Mouse (Mus musculus) heart, embryonic 14.5 days (tissue): ENCODE measurements around the gene Mcm10. TPM values are rescaled to one million over a fixed set of nuclear protein-coding genes. Genes with fewer than 3 reads are reported as not detected.

Experiments used
- ATAC-seq: fragments of 200-750 bp; cut with Nextera tagmentation; 2 replicates; pipeline ENCODE4 v1.8.0; 2017; ENCODE audit warnings: low read depth, moderate TSS enrichment; ENCODE audit not compliant: insufficient number of reproducible peaks, insufficient read depth, low FRiP score
- H3K27ac ChIP-seq, 2 experiments: fragments of 200-500 bp in 1 of 2; fragments of 300-500 bp in 1 of 2; sonication (generic) in 1 of 2; replicated peaks in 1 of 2; 2 replicates each; pipeline ENCODE4 v1.5.1; 2012 to 2014; ENCODE audit warnings: low read depth in 2 of 2, low read length in 2 of 2, control low read depth in 1 of 2, mild to moderate bottlenecking in 1 of 2, mixed read lengths in 1 of 2; ENCODE audit not compliant: control insufficient read depth in 1 of 2, insufficient read depth in 1 of 2
- H3K27me3 ChIP-seq: fragments of 300-500 bp; sonication (generic); 2 replicates; pipeline ENCODE4 v1.6.1; 2014; ENCODE audit warnings: mild to moderate bottlenecking, low read length, control low read depth; ENCODE audit not compliant: control insufficient read depth, insufficient read depth
- H3K36me3 ChIP-seq: fragments of 300-500 bp; sonication (generic); 2 replicates; pipeline ENCODE4 v1.6.1; 2014; ENCODE audit warnings: mild to moderate bottlenecking, control low read depth, low read length, mixed read lengths; ENCODE audit not compliant: control insufficient read depth, insufficient read depth
- H3K4me1 ChIP-seq, 2 experiments: fragments of 200-500 bp in 1 of 2; fragments of 300-500 bp in 1 of 2; sonication (generic) in 1 of 2; 2 replicates each; pipeline ENCODE4 v1.6.1; 2012 to 2014; ENCODE audit warnings: low read length in 2 of 2, control low read depth in 1 of 2, mixed read lengths in 1 of 2; ENCODE audit not compliant: control insufficient read depth in 2 of 2, insufficient read depth in 2 of 2
- H3K4me2 ChIP-seq: fragments of 300-500 bp; sonication (generic); 2 replicates; pipeline ENCODE4 v1.6.1; 2014; ENCODE audit warnings: mild to moderate bottlenecking, low read length
- H3K4me3 ChIP-seq, 2 experiments: fragments of 200-500 bp in 1 of 2; fragments of 300-500 bp in 1 of 2; sonication (generic) in 1 of 2; 2 replicates each; pipeline ENCODE4 v1.5.1; 2012 to 2014; ENCODE audit warnings: low read length in 2 of 2, mild to moderate bottlenecking in 2 of 2, control low read depth in 1 of 2, low read depth in 1 of 2, moderate library complexity in 1 of 2; ENCODE audit not compliant: control insufficient read depth in 1 of 2, insufficient read depth in 1 of 2
- H3K9ac ChIP-seq: fragments of 300-500 bp; sonication (generic); 2 replicates; pipeline ENCODE4 v1.6.1; 2014; ENCODE audit warnings: mild to moderate bottlenecking, low read length
- H3K9me3 ChIP-seq: fragments of 300-500 bp; sonication (generic); 2 replicates; pipeline ENCODE4 v1.6.1; 2016; ENCODE audit warnings: low read length, control low read depth; ENCODE audit not compliant: control insufficient read depth
- WGBS: fragments of 180-500 bp; shearing (Covaris S2); extraction: QIAGEN DNeasy Blood & Tissue Kit; methylation state at CpG from one replicate; pipeline ENCODE4 v1.1.7; 2014; 5-methylcytosine and 5-hydroxymethylcytosine counted together
- polyA plus RNA-seq: library from polyadenylated mRNA; unstranded; fragments of >200 nt; fragmentation: Nextera tagmentation; extraction: Ambion mirVana; gene quantifications from 2 replicates; pipeline ENCODE4 v1.2.1, GENCODE M21; 2014

Gene Mcm10
- polyA plus RNA-seq, 1 experiment from 2014 or later = 13.6 TPM

DNA sequence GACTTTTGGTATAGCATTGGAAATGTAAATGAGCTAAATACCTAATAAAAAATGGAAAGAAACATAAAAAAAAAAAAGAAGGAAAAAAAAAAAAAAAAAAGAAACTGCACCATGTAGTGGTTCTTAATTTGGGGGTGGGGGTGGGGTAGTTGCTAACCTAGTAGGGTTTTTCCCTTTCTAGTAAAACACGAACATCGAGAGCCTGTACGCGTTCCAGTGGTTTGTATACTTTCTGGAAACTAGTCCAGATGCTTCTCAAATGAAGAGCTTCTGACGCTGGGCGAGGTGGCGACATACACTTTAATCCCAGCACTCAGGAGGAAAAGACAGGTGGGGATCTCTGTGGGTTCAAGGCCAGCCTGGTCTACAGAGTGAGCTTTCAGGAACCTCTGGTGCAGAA is 4.3 kb upstream of the Mcm10 start:
- H3K27me3 ChIP-seq = no peaks in the 10 kb centered on the region
- no peak overlapping the region for H3K27ac ChIP-seq
- WGBS = 89% methylated on average over 7 of the region's 7 CpGs
- H3K4me2 ChIP-seq = no peak overlapping the region
- H3K9me3 ChIP-seq = no peaks in the 10 kb centered on the region
- ATAC-seq = no peak
- H3K9ac ChIP-seq = no peak overlapping the region
- no peak overlapping the region for H3K4me3 ChIP-seq
- H3K4me1 ChIP-seq = peaks cover 0 to under 1% of the 10 kb centered on the region in 2 experiments; a peak in 1 of 4 replicates
- 0 out of 2 replicates have a peak, but pooled peaks cover 11% of the 10 kb centered on the region for H3K36me3 ChIP-seq

DNA sequence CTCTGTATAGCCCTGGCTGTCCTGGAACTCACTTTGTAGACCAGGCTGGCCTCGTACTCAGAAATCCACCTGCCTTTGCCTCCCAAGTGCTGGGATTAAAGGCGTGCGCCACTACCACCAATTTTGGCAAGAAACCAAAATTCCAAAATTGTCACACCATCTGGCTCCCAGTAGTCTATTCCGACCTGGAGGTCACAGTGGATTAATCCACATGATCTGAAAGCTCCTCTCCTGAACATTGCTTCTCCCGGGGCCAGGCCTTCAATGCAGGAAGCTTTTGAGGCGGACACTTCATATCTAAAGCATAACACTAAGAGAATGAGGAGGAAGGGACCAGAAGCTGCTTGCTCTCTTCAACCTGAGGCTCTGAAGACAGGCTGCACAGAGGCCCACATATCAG is 2.9 kb upstream of the Mcm10 start:
- H3K27me3 ChIP-seq = no peaks in the 10 kb centered on the region
- H3K27ac ChIP-seq = no peak overlapping the region
- H3K9ac ChIP-seq = no peak overlapping the region
- H3K4me2 ChIP-seq = no peak overlapping the region
- H3K36me3 ChIP-seq = 0 out of 2 replicates have a peak, but pooled peaks cover 1% of the 10 kb centered on the region
- no peaks in the 10 kb centered on the region for H3K9me3 ChIP-seq
- no peak for ATAC-seq
- no peak overlapping the region for H3K4me3 ChIP-seq
- 71% methylated on average over 6 of the region's 6 CpGs for WGBS
- H3K4me1 ChIP-seq = peaks cover 0 to 6% of the 10 kb centered on the region in 2 experiments; a peak in 1 of 4 replicates

DNA sequence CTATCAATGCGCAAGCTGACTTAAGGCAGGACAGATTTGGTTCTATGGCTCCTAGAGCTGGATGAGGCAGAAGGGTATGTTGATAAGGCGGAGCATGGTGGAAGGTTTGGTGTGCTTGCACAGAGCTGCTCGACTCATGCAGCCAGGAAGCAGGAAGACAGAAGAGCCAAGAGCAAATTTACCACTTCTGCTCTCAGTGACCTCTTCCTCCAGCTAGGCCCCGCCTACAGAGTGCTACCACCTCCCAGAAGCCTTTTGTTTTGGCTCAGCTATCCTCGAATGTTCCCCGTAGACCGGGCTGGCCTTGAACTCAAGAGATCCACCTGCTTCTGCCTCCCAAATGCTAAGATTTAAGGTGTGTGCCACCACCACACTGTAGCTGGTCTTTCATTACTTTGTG is 2.0 kb upstream of the Mcm10 start:
- WGBS = 70% methylated on average over 7 of the region's 7 CpGs
- H3K4me1 ChIP-seq = peaks cover 0 to 6% of the 10 kb centered on the region in 2 experiments; a peak in 1 of 4 replicates
- no peak overlapping the region for H3K4me3 ChIP-seq
- H3K9me3 ChIP-seq = no peaks in the 10 kb centered on the region
- H3K4me2 ChIP-seq = no peak overlapping the region
- H3K27me3 ChIP-seq = no peaks in the 10 kb centered on the region
- H3K27ac ChIP-seq = no peak overlapping the region
- no peak for ATAC-seq
- H3K36me3 ChIP-seq = no peaks in the 10 kb centered on the region
- H3K9ac ChIP-seq = no peak overlapping the region

DNA sequence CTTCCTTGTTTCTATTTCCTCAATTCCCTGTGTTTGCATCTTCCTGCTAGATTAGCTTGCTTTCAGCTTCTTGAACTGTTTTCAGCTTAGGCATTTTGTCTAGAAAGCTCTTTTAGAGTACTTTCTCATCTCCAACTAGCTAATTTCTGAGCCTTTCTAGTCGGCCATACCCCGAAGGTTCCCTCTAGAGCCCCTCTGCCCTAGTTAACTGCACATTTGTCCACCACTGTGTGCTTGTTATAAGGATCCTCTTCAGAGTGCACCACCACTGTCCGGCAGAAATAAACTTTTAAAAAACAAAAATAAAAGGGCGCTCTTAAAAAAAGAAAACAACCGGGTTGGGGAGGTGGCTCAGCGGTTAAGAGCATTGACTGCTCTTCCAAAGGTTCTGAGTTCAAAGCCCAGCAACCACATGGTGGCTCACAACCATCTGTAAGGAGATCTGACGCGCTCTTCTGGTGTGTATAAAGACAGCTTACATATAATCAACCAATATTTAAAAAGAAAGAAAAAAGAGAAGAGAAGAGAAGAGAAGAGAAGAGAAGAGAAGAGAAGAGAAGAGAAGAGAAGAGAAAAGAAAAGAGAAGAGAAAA is 597 bp downstream of the Mcm10 start:
- no peaks in the 10 kb centered on the region for H3K9me3 ChIP-seq
- peaks cover 0 to 6% of the 10 kb centered on the region in 2 experiments; a peak in 1 of 4 replicates for H3K4me1 ChIP-seq
- peak overlapping the region; percentile 68 for H3K4me2 ChIP-seq
- H3K4me3 ChIP-seq = peak overlapping the region; percentile 73 to 74
- no peaks in the 10 kb centered on the region for H3K27me3 ChIP-seq
- H3K36me3 ChIP-seq = peaks cover 21% of the 10 kb centered on the region
- ATAC-seq = no peak
- WGBS = 13% methylated on average over 8 of the region's 8 CpGs
- peak overlapping the region; percentile 69 for H3K9ac ChIP-seq
- no peak overlapping the region for H3K27ac ChIP-seq

DNA sequence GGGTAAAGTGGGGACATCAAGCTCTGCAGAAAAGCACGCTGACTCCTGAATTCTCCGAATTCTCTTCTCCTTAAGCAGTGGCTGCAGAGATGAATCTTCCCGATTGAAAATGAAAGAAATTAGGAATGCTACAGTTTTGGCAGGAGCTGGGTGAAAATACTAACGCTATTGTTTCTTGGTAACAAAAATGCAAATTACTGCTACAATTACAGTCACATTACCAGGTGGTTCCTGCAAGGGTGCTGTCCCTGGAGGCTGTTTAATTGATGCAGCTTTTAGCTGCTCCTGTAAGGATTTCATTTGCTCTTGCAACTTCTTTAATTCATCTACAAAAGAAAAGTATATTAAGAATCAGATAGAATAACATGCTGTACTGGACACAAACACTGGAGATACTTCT is 5.5 kb downstream of the Mcm10 start:
- Histone ChIP-seq H3K27me3 (no peaks in the 10 kb centered on the region), H3K4me3 (no peak overlapping the region), H3K36me3 (peaks cover 65% of the 10 kb centered on the region), H3K4me1 (peaks cover 0 to 6% of the 10 kb centered on the region in 2 experiments; a peak in 1 of 4 replicates), H3K9ac (no peak overlapping the region), H3K27ac (no peak overlapping the region), H3K4me2 (no peak overlapping the region), H3K9me3 (no peaks in the 10 kb centered on the region)
- ATAC-seq = no peak
- 91% methylated on average over 4 of the region's 4 CpGs for WGBS

DNA sequence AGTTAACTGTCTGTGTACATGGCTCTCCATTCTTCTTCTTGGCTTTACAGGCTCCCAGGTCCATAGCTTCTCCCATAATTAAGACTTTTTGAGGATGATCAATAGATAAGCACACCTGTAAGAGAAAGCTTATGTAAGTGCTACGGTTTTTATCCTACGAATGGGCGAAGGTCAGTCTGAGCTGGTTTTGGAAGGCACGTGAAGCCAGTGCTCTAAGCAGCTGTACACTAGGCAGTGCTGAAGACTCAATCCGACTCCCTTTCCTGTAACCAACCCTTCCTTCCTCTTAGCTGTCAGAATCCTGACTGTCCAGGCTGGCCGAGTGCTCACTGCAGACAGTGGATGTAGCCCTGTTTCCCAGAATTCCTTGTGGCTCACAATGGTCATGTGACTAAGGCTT is 11.3 kb downstream of the Mcm10 start:
- ATAC-seq = no peak
- no peak overlapping the region for H3K9ac ChIP-seq
- H3K4me2 ChIP-seq = no peak overlapping the region
- no peaks in the 10 kb centered on the region for H3K9me3 ChIP-seq
- H3K36me3 ChIP-seq = peaks cover 82% of the 10 kb centered on the region
- no peak overlapping the region for H3K27ac ChIP-seq
- no peaks in the 10 kb centered on the region for H3K4me1 ChIP-seq
- H3K27me3 ChIP-seq = no peaks in the 10 kb centered on the region
- no peak overlapping the region for H3K4me3 ChIP-seq
- WGBS = 83% methylated on average over 6 of the region's 6 CpGs

DNA sequence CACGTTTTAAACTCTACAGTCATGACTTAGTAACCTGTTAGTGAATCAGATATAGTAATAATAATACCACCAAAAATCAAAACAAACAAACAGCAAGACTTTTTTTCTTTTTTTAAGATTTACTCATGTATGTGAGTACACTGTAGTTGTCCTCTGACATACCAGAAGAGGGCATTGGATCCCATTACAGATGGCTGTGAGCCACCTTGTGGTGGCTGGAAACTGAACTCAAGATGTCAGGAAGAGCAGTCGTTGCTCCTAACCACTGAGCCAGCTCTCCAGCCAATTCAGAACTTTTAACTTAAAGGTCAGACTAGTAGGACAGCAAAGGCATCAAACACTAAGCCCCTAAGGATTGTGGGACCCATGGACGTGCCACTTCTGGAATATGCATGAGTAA is 13.7 kb downstream of the Mcm10 start:
- H3K36me3 ChIP-seq = peaks cover 78% of the 10 kb centered on the region
- no peak overlapping the region for H3K27ac ChIP-seq
- no peaks in the 10 kb centered on the region for H3K4me1 ChIP-seq
- no peak overlapping the region for H3K4me2 ChIP-seq
- H3K9me3 ChIP-seq = no peaks in the 10 kb centered on the region
- no peak overlapping the region for H3K4me3 ChIP-seq
- ATAC-seq = no peak
- WGBS = 72% methylated on average over 3 of the region's 3 CpGs
- no peaks in the 10 kb centered on the region for H3K27me3 ChIP-seq
- H3K9ac ChIP-seq = no peak overlapping the region

DNA sequence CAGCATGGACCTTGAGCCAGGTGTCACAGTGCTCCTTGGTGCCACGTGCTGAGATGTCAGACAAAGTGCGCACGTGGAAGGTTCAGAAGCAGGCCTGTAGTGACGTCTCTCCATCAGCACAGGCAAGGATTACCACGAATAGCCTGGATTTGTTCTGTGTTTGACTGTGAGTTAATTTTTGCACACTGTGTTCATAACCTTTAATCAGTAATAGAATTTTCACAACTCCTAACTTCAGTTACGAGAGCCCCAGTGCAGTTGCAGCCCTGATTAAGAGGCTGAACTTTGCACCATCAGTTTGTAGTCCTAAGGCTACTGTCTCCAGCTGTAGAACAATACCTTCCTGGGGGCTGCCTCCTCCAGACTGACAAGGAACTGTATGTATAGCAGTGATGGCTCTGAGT is 16.2 kb downstream of the Mcm10 start:
- ATAC-seq = no peak
- 93% methylated on average over 6 of the region's 6 CpGs for WGBS
- Histone ChIP-seq H3K9me3 (no peaks in the 10 kb centered on the region), H3K9ac (no peak overlapping the region), H3K4me2 (no peak overlapping the region), H3K4me1 (no peaks in the 10 kb centered on the region), H3K27me3 (no peaks in the 10 kb centered on the region), H3K27ac (no peak overlapping the region), H3K4me3 (no peak overlapping the region), H3K36me3 (peaks cover 81% of the 10 kb centered on the region)
